Mouse (Mus musculus) forebrain, embryonic 12.5 days (tissue): ENCODE results near the gene Arhgap20. TPM values are rescaled to one million over a fixed set of nuclear protein-coding genes. Genes with fewer than 3 reads are reported as not detected.
A peak's percentile ranks its signal among the peaks of the same experiment; 100 is the strongest.

Source experiments
- ATAC-seq: fragments of 200-750 bp; cut with Nextera tagmentation; 2 replicates; pipeline ENCODE4 v1.8.0; 2017; ENCODE audit warnings: moderate TSS enrichment; ENCODE audit not compliant: low FRiP score
- H3K27ac ChIP-seq: fragments of 300-500 bp; sonication (generic); 2 replicates; pipeline ENCODE4 v1.5.1; 2016; ENCODE audit warnings: mild to moderate bottlenecking
- H3K27me3 ChIP-seq: fragments of 300-500 bp; sonication (generic); 2 replicates; pipeline ENCODE4 v1.6.1; 2016; ENCODE audit warnings: mild to moderate bottlenecking
- H3K36me3 ChIP-seq: fragments of 300-500 bp; sonication (generic); replicated peaks from 2 replicates; pipeline ENCODE4 v1.6.1; 2016; ENCODE audit warnings: mild to moderate bottlenecking
- H3K4me1 ChIP-seq: fragments of 300-500 bp; sonication (generic); 2 replicates; pipeline ENCODE4 v1.6.1; 2016
- H3K4me2 ChIP-seq: fragments of 300-500 bp; sonication (generic); 2 replicates; pipeline ENCODE4 v1.6.1; 2016; ENCODE audit warnings: mild to moderate bottlenecking, moderate library complexity
- H3K4me3 ChIP-seq: fragments of 300-500 bp; sonication (generic); replicated peaks from 2 replicates; pipeline ENCODE4 v1.5.1; 2016; ENCODE audit warnings: mild to moderate bottlenecking
- H3K9ac ChIP-seq: fragments of 300-500 bp; sonication (generic); 2 replicates; pipeline ENCODE4 v1.6.1; 2016; ENCODE audit warnings: mild to moderate bottlenecking
- H3K9me3 ChIP-seq: fragments of 300-500 bp; sonication (generic); 2 replicates; pipeline ENCODE4 v1.6.1; 2016
- WGBS: fragments of 180-500 bp; shearing (Covaris S2); methylation state at CpG from one replicate; pipeline ENCODE4 v1.1.7; 2016; 5-methylcytosine and 5-hydroxymethylcytosine counted together
- polyA plus RNA-seq: library from polyadenylated mRNA; unstranded; fragments of >200 nt; fragmentation: Nextera tagmentation; extraction: Ambion mirVana; gene quantifications from 2 replicates; pipeline ENCODE4 v1.2.1, GENCODE M21; 2016

The Arhgap20 gene
- polyA plus RNA-seq, 1 experiment from 2014 or later = 6.0 TPM

- Histone ChIP-seq H3K4me2 (peak overlapping the region; percentile 93), H3K9ac (peak overlapping the region; percentile 70), H3K4me1 (peaks cover 16% of the 10 kb centered on the region), H3K27ac (no peak overlapping the region), H3K36me3 (no peaks in the 10 kb centered on the region), H3K9me3 (no peaks in the 10 kb centered on the region), H3K27me3 (peaks cover 51% of the 10 kb centered on the region), H3K4me3 (peak overlapping the region; percentile 60)
- no peak for ATAC-seq
- 1% methylated on average over 28 of the region's 29 CpGs for WGBS
Measured at GRCm38 (mm10) chr9:51766175-51767062, 1.3 kb downstream of the Arhgap20 start.

- 0 out of 2 replicates have a peak, but pooled peaks cover under 1% of the 10 kb centered on the region for H3K27me3 ChIP-seq
- no peak overlapping the region for H3K27ac ChIP-seq
- H3K9me3 ChIP-seq = no peaks in the 10 kb centered on the region
- 87% methylated on average over 3 of the region's 3 CpGs for WGBS
- H3K36me3 ChIP-seq = no peaks in the 10 kb centered on the region
- no peak overlapping the region for H3K9ac ChIP-seq
- no peak overlapping the region for H3K4me3 ChIP-seq
- no peak overlapping the region for H3K4me2 ChIP-seq
- ATAC-seq = no peak
- H3K4me1 ChIP-seq = no peaks in the 10 kb centered on the region
Measured at GRCm38 (mm10) chr9:51774201-51774600, 9.1 kb downstream of the Arhgap20 start.

DNA sequence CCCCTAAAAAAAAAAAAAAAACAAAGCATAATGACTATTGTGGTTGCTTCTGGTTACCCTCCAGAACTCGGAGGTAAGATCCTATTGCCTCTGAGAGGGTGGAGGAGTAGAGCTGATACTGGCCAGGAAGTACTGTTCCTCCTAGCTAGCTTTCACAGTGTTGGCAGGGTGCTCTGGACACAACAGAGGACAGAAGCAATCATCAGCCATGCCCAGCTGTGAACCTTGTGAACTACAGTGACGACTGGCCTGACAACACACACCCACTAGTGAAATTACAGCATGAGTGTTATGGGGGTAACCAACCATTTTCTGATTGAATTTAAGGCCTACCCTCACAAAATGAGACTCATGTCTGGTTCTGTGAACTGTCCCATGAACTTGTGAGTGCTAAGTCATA is 11.3 kb downstream of the Arhgap20 start:
- no peak for ATAC-seq
- H3K36me3 ChIP-seq = no peaks in the 10 kb centered on the region
- H3K27me3 ChIP-seq = no peaks in the 10 kb centered on the region
- no peaks in the 10 kb centered on the region for H3K4me1 ChIP-seq
- 91% methylated on average over 2 of the region's 2 CpGs for WGBS
- H3K9ac ChIP-seq = no peak overlapping the region
- no peak overlapping the region for H3K4me3 ChIP-seq
- H3K27ac ChIP-seq = no peak overlapping the region
- no peaks in the 10 kb centered on the region for H3K9me3 ChIP-seq
- H3K4me2 ChIP-seq = no peak overlapping the region

- Histone ChIP-seq H3K9me3 (no peaks in the 10 kb centered on the region), H3K4me1 (no peaks in the 10 kb centered on the region), H3K9ac (no peak overlapping the region), H3K27me3 (no peaks in the 10 kb centered on the region), H3K36me3 (no peaks in the 10 kb centered on the region), H3K27ac (no peak overlapping the region), H3K4me2 (no peak overlapping the region), H3K4me3 (no peak overlapping the region)
- WGBS = 11% methylated on average over 1 of the region's 1 CpGs
- ATAC-seq = no peak
Measured at GRCm38 (mm10) chr9:51777180-51777579, 12.0 kb downstream of the Arhgap20 start.

DNA sequence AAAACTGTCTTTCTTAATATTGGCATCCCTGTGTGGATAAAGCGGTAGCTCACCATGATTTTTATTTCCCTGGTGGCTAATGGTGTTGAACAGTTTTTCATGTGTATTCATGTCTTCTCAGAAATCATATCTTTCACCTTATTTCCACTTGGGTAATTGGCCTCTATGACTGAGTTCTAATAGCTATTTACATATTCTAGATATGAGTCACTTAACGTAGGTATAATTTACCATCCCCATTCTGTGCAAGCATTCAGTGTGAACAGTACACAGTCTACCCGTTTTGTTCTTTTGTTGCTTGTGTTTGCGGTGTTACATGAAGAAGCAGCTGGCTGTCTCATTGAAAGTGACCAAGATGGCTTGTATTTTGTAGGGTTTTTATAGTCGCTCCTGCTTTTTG is 14.1 kb downstream of the Arhgap20 start:
- no peak overlapping the region for H3K4me2 ChIP-seq
- no peaks in the 10 kb centered on the region for H3K36me3 ChIP-seq
- no peak for ATAC-seq
- H3K27me3 ChIP-seq = no peaks in the 10 kb centered on the region
- 83% methylated on average over 5 of the region's 5 CpGs for WGBS
- H3K4me3 ChIP-seq = no peak overlapping the region
- H3K9me3 ChIP-seq = no peaks in the 10 kb centered on the region
- no peaks in the 10 kb centered on the region for H3K4me1 ChIP-seq
- H3K9ac ChIP-seq = no peak overlapping the region
- no peak overlapping the region for H3K27ac ChIP-seq

DNA sequence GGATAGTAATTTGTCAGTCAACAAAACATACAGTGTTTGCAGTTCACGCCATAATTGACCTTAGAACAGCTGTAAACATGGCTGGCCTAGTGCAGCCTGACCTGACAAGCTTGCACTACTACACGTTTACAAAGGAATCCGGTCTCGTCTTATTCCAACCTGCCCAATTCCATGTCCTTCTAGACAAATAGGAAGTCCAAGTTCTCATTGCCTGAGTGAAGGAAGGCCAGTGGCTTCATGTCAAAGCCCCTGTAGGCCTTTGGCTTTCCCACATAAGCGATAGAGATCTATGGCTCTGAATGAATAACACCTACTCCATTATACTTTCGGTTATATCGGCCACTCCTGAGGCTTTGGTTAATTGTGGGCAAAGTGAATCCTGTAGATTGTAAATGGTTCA is 16.0 kb downstream of the Arhgap20 start:
- H3K27ac ChIP-seq = no peak overlapping the region
- no peak overlapping the region for H3K9ac ChIP-seq
- H3K4me1 ChIP-seq = no peaks in the 10 kb centered on the region
- no peak overlapping the region for H3K4me3 ChIP-seq
- H3K36me3 ChIP-seq = no peaks in the 10 kb centered on the region
- WGBS = 89% methylated on average over 7 of the region's 7 CpGs
- H3K27me3 ChIP-seq = no peaks in the 10 kb centered on the region
- no peaks in the 10 kb centered on the region for H3K9me3 ChIP-seq
- H3K4me2 ChIP-seq = no peak overlapping the region
- no peak for ATAC-seq

GRCm38 (mm10) chr9:51787380-51787779 is 22.2 kb downstream of the Arhgap20 start:
- H3K36me3 ChIP-seq = no peaks in the 10 kb centered on the region
- H3K4me1 ChIP-seq = 0 out of 2 replicates have a peak, but pooled peaks cover 3% of the 10 kb centered on the region
- no peak overlapping the region for H3K9ac ChIP-seq
- 45% methylated on average over 6 of the region's 6 CpGs for WGBS
- H3K4me3 ChIP-seq = no peak overlapping the region
- no peak for ATAC-seq
- no peaks in the 10 kb centered on the region for H3K9me3 ChIP-seq
- no peaks in the 10 kb centered on the region for H3K27me3 ChIP-seq
- H3K27ac ChIP-seq = no peak overlapping the region
- H3K4me2 ChIP-seq = no peak overlapping the region

DNA sequence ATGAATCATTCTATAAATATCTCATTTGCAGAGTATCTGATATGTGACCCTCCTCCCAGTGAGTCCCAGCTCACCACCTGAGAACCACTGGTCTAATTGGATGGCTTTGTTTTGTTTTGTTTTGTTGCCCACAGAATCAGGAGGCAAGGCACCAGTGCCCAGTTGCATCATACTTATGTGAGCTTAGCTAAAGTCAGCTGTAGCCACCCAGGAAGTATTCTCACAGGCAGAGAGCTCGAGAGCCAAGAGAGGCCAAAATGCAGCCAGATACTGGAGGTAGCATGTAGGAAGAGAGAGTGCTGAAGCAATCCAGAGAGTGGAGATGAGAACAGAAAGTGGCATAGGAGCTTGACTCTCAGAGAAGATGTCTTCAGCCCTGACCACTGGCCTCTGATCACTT is 23.3 kb downstream of the Arhgap20 start:
- Histone ChIP-seq H3K9ac (no peak overlapping the region), H3K4me3 (no peak overlapping the region), H3K4me1 (0 out of 2 replicates have a peak, but pooled peaks cover 3% of the 10 kb centered on the region), H3K36me3 (no peaks in the 10 kb centered on the region), H3K4me2 (no peak overlapping the region), H3K27me3 (no peaks in the 10 kb centered on the region), H3K9me3 (no peaks in the 10 kb centered on the region), H3K27ac (no peak overlapping the region)
- WGBS = 84% methylated on average over 1 of the region's 1 CpGs
- no peak for ATAC-seq

GRCm38 (mm10) chr9:51795206-51795605 is 30.1 kb downstream of the Arhgap20 start:
- Histone ChIP-seq H3K9ac (no peak overlapping the region), H3K27ac (no peak overlapping the region), H3K4me1 (no peaks in the 10 kb centered on the region), H3K27me3 (no peaks in the 10 kb centered on the region), H3K9me3 (no peaks in the 10 kb centered on the region), H3K36me3 (no peaks in the 10 kb centered on the region), H3K4me3 (no peak overlapping the region), H3K4me2 (no peak overlapping the region)
- ATAC-seq = no peak
- 67% methylated on average over 6 of the region's 6 CpGs for WGBS

GRCm38 (mm10) chr9:51798251-51798650 is 33.1 kb downstream of the Arhgap20 start:
- H3K27ac ChIP-seq = no peak overlapping the region
- H3K4me2 ChIP-seq = no peak overlapping the region
- H3K27me3 ChIP-seq = no peaks in the 10 kb centered on the region
- no peak overlapping the region for H3K9ac ChIP-seq
- ATAC-seq = no peak
- H3K36me3 ChIP-seq = no peaks in the 10 kb centered on the region
- 90% methylated on average over 5 of the region's 5 CpGs for WGBS
- H3K4me3 ChIP-seq = no peak overlapping the region
- no peaks in the 10 kb centered on the region for H3K9me3 ChIP-seq
- H3K4me1 ChIP-seq = no peaks in the 10 kb centered on the region

DNA sequence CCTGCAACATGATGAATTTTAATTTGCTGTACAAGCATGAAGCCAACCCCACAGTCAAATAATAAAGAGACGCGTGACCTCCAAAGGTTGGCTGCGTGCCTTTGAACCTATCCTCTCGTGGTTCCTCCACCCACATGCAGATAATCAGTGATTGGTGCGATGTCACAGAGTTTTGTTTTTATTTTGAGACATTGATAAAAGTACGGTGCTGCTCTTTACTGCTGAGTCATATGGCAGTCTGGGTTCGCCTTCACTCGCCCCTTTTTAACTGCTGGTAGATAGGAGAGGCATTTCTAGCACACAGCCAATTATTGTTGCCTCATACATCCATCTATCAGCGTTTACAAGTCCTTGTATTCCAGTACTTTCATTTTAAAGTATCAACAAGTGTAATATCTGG is 34.0 kb downstream of the Arhgap20 start:
- Histone ChIP-seq H3K4me3 (no peak overlapping the region), H3K4me2 (no peak overlapping the region), H3K9me3 (no peaks in the 10 kb centered on the region), H3K36me3 (no peaks in the 10 kb centered on the region), H3K27ac (no peak overlapping the region), H3K9ac (no peak overlapping the region), H3K4me1 (no peaks in the 10 kb centered on the region), H3K27me3 (no peaks in the 10 kb centered on the region)
- no peak for ATAC-seq
- 86% methylated on average over 9 of the region's 9 CpGs for WGBS

DNA sequence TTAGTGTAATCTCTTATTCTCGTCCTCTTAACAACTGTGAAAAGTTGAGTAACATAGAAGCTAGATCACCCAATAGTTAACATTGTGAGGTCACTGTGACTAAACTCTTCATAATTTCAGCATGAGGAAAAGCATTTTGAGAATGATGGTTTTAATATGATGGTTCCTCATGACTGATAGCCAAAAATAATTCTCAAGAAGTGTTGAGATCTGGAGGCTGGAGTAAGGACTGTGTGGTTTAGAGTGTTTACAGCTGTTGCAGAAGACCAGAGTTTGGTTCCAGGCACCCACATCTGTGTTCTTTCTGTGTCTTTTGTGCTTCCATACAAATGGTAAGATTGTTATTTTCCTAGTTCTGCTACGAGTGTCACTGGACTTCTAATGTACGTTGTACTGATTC is 42.1 kb downstream of the Arhgap20 start:
- Histone ChIP-seq H3K27ac (no peak overlapping the region), H3K27me3 (no peaks in the 10 kb centered on the region), H3K4me1 (no peaks in the 10 kb centered on the region), H3K9ac (no peak overlapping the region), H3K4me2 (no peak overlapping the region), H3K9me3 (no peaks in the 10 kb centered on the region), H3K36me3 (no peaks in the 10 kb centered on the region), H3K4me3 (no peak overlapping the region)
- ATAC-seq = no peak
- WGBS = 93% methylated on average over 3 of the region's 3 CpGs

- H3K4me1 ChIP-seq = no peaks in the 10 kb centered on the region
- no peak for ATAC-seq
- no peak overlapping the region for H3K27ac ChIP-seq
- H3K27me3 ChIP-seq = no peaks in the 10 kb centered on the region
- H3K4me2 ChIP-seq = no peak overlapping the region
- H3K9ac ChIP-seq = no peak overlapping the region
- no peaks in the 10 kb centered on the region for H3K9me3 ChIP-seq
- WGBS = 82% methylated on average over 1 of the region's 1 CpGs
- no peaks in the 10 kb centered on the region for H3K36me3 ChIP-seq
- H3K4me3 ChIP-seq = no peak overlapping the region
Measured at GRCm38 (mm10) chr9:51812931-51813330, 47.8 kb downstream of the Arhgap20 start.
